ENCODE assay signal across 8 mouse cellular contexts in genomic region chr13:14612463-14612862, GRCm38 (mm10). TPM values are rescaled to one million over a fixed set of nuclear protein-coding genes. Genes with fewer than 3 reads are reported as not detected.
DNase-seq lines count a peak whose midpoint lies in the region; ATAC-seq and TF ChIP-seq lines count a peak whose summit lies in the region.

No protein-coding gene starts in this region.

- H3K36me3 ChIP-seq in heart, embryonic 10.5 days, result peaks cover 20% of the 10 kb centered on the region
- peaks cover 31% of the 10 kb centered on the region for H3K36me3 ChIP-seq in C2C12 (ENCODE audit: control insufficient read depth, insufficient read depth)
- peaks cover 17% of the 10 kb centered on the region for H3K36me3 ChIP-seq in forebrain, embryonic 12.5 days (replicated peaks)
- peaks cover 37% of the 10 kb centered on the region for H3K36me3 ChIP-seq in liver, embryonic 12.5 days

- H3K4me2 ChIP-seq in forebrain, embryonic 12.5 days, result peak overlapping the region; percentile 56
- peak overlapping the region; percentile 71 for H3K4me2 ChIP-seq in liver, embryonic 12.5 days

- TF ChIP-seq CTCF in C2C12 (IDR thresholded peaks at IDR 0.05; ENCODE audit: control insufficient read depth, insufficient read depth, insufficient read length), result no peak

- DNase-seq in heart, embryonic 10.5 days (ENCODE audit: low spot score), result no peak
- DNase-seq in heart, postnatal 10 days, result no peak
- no peak for DNase-seq in adrenal gland, postnatal 4 days (ENCODE audit: low spot score in 2 of 2)
- no peak for DNase-seq in urinary bladder, postnatal 10 days (ENCODE audit: low spot score)
- DNase-seq in ovary, postnatal 10 days (ENCODE audit: low spot score), result no peak

- no peaks in the 10 kb centered on the region for H3K27me3 ChIP-seq in heart, embryonic 10.5 days (ENCODE audit: insufficient read depth, poor library complexity, severe bottlenecking)
- H3K27me3 ChIP-seq in C2C12 (ENCODE audit: control insufficient read depth, insufficient read depth, insufficient read length), result no peaks in the 10 kb centered on the region
- no peaks in the 10 kb centered on the region for H3K27me3 ChIP-seq in forebrain, embryonic 12.5 days
- H3K27me3 ChIP-seq in liver, embryonic 12.5 days (replicated peaks), result no peaks in the 10 kb centered on the region

- H3K27ac ChIP-seq in heart, embryonic 10.5 days, result peak overlapping the region; percentile 91
- no peak overlapping the region for H3K27ac ChIP-seq in forebrain, embryonic 12.5 days
- peak overlapping the region; percentile 78; the same call in 1 of the 2 replicates for H3K27ac ChIP-seq in liver, embryonic 12.5 days

- peak overlapping the region; percentile 73 for H3K9ac ChIP-seq in forebrain, embryonic 12.5 days
- peak overlapping the region; percentile 85 for H3K9ac ChIP-seq in liver, embryonic 12.5 days

- peak overlapping the region; percentile 95 for H3ac ChIP-seq in C2C12 (ENCODE audit: control insufficient read depth, insufficient read length, low read depth)

- H3K79me3 ChIP-seq in C2C12 (ENCODE audit: low read depth), result peaks cover 50% of the 10 kb centered on the region

- peaks cover 64% of the 10 kb centered on the region for H3K79me2 ChIP-seq in C2C12 (ENCODE audit: control insufficient read depth, insufficient read depth)

- no peaks in the 10 kb centered on the region for H3K4me1 ChIP-seq in heart, embryonic 10.5 days
- peaks cover 19% of the 10 kb centered on the region for H3K4me1 ChIP-seq in forebrain, embryonic 12.5 days
- H3K4me1 ChIP-seq in liver, embryonic 12.5 days, result peaks cover 23% of the 10 kb centered on the region

- intact Hi-C loops in heart, postnatal 10 days (cut with DNase I), result loop anchor here (2.0 to 10.0 kb wide), 2 partner anchors 18 to 658 kb away; partner anchors contain the start of genes AW209491 and B3galnt2

- H3K9me3 ChIP-seq in heart, embryonic 10.5 days, result no peaks in the 10 kb centered on the region
- H3K9me3 ChIP-seq in forebrain, embryonic 12.5 days, result no peaks in the 10 kb centered on the region
- H3K9me3 ChIP-seq in liver, embryonic 12.5 days (replicated peaks), result no peaks in the 10 kb centered on the region

- WGBS in heart, embryonic 10.5 days, result 6% methylated on average over 10 of the region's 10 CpGs
- 9% methylated on average over 10 of the region's 10 CpGs for WGBS in forebrain, embryonic 12.5 days
- 6% methylated on average over 10 of the region's 10 CpGs for WGBS in liver, embryonic 12.5 days (ENCODE audit: insufficient replicate concordance)

- H3K4me3 ChIP-seq in heart, embryonic 10.5 days, result peak overlapping the region; percentile 82
- peak overlapping the region; percentile 88 for H3K4me3 ChIP-seq in C2C12 (ENCODE audit: insufficient read depth, poor library complexity, severe bottlenecking)
- peak overlapping the region; percentile 80 for H3K4me3 ChIP-seq in forebrain, embryonic 12.5 days (replicated peaks)
- H3K4me3 ChIP-seq in liver, embryonic 12.5 days, result peak overlapping the region; percentile 94

- peak; percentile 76 for ATAC-seq in forebrain, embryonic 12.5 days (ENCODE audit: low FRiP score)
- ATAC-seq in liver, embryonic 12.5 days, result peak; percentile 34

TF ChIP-seq in C2C12, 6 proteins besides CTCF, POLR2A, EP300 and RAD21:
- no peak for TF ChIP-seq MYOD1 (IDR thresholded peaks at IDR 0.05; ENCODE audit: control insufficient read depth, insufficient read length, low read depth)
- TF ChIP-seq CEBPB (IDR thresholded peaks at IDR 0.05; ENCODE audit: low read depth), result no peak
- TF ChIP-seq MAX (IDR thresholded peaks at IDR 0.05), result no peak
- TF ChIP-seq USF1 (IDR thresholded peaks at IDR 0.05; ENCODE audit: low read depth), result no peak
- TF ChIP-seq MYOG (IDR thresholded peaks at IDR 0.05; ENCODE audit: control insufficient read depth, extremely low read depth, insufficient read length), result no peak
- TF ChIP-seq FOSL1 (IDR thresholded peaks at IDR 0.05; ENCODE audit: insufficient read depth, low read length, poor library complexity, severe bottlenecking), result no peak

RNA-seq across cellular contexts. Expression of gene Mrpl32, which starts 0.5 kb away (rescaled TPM):
- 107 and 115 TPM in 2 replicates for polyA plus RNA-seq in heart, embryonic 10.5 days (2016; fragmentation: Nextera tagmentation; extraction: Ambion mirVana)
- total RNA-seq in heart, postnatal 10 days (2021), result 10 to 100 TPM; 43.7 to 51.0 TPM
- polyA plus RNA-seq in C2C12 (2012; fragmentation: generic; extraction: Trizol), result 25.0 TPM
- 108 and 111 TPM in 2 replicates for polyA plus RNA-seq in forebrain, embryonic 12.5 days (2016; fragmentation: Nextera tagmentation; extraction: Ambion mirVana)
- polyA plus RNA-seq in liver, embryonic 12.5 days (2016; fragmentation: Nextera tagmentation; extraction: Ambion mirVana), result 101 and 104 TPM in 2 replicates
- total RNA-seq in adrenal gland, postnatal 4 days (2021), result 10 to 100 TPM; 58.0 to 65.5 TPM

RNA-seq across cellular contexts. Expression of gene Psma2, which starts 0.6 kb away (rescaled TPM):
- polyA plus RNA-seq in heart, embryonic 10.5 days (2016; fragmentation: Nextera tagmentation; extraction: Ambion mirVana), result 192 and 212 TPM in 2 replicates
- 10 to 100 TPM; 58.0 to 61.5 TPM for total RNA-seq in heart, postnatal 10 days (2021)
- 96.4 TPM for polyA plus RNA-seq in C2C12 (2012; fragmentation: generic; extraction: Trizol)
- 179 and 187 TPM in 2 replicates for polyA plus RNA-seq in forebrain, embryonic 12.5 days (2016; fragmentation: Nextera tagmentation; extraction: Ambion mirVana)
- 167 and 169 TPM in 2 replicates for polyA plus RNA-seq in liver, embryonic 12.5 days (2016; fragmentation: Nextera tagmentation; extraction: Ambion mirVana)
- total RNA-seq in adrenal gland, postnatal 4 days (2021), result 100 to 1,000 TPM; 100 to 106 TPM

RNA-seq across cellular contexts. Expression of gene AW209491, which starts 17.5 kb away (rescaled TPM):
- polyA plus RNA-seq in heart, embryonic 10.5 days (2016; fragmentation: Nextera tagmentation; extraction: Ambion mirVana), result 21.7 and 28.0 TPM in 2 replicates
- total RNA-seq in heart, postnatal 10 days (2021), result 10 to 100 TPM; 11.2 to 13.9 TPM
- 5.9 TPM for polyA plus RNA-seq in C2C12 (2012; fragmentation: generic; extraction: Trizol)
- 30.8 and 33.9 TPM in 2 replicates for polyA plus RNA-seq in forebrain, embryonic 12.5 days (2016; fragmentation: Nextera tagmentation; extraction: Ambion mirVana)
- polyA plus RNA-seq in liver, embryonic 12.5 days (2016; fragmentation: Nextera tagmentation; extraction: Ambion mirVana), result 15.5 and 17.4 TPM in 2 replicates
- total RNA-seq in adrenal gland, postnatal 4 days (2021), result 10 to 100 TPM; 13.3 to 14.0 TPM
